Mouse (Mus musculus) kidney, adult 8-10 months (tissue): Measurements from ENCODE around the gene Agfg1.
"Not testable (repeated sequence)": the region's sequence is repeated elsewhere in the genome, so short reads cannot be mapped to it uniquely, and the experiment has no call there.

ENCODE experiments used
- DNase-seq, 2 experiments: peaks; one replicate each; pipeline ENCODE4 v3.0.0; 2022

Agfg1 gene

DNA sequence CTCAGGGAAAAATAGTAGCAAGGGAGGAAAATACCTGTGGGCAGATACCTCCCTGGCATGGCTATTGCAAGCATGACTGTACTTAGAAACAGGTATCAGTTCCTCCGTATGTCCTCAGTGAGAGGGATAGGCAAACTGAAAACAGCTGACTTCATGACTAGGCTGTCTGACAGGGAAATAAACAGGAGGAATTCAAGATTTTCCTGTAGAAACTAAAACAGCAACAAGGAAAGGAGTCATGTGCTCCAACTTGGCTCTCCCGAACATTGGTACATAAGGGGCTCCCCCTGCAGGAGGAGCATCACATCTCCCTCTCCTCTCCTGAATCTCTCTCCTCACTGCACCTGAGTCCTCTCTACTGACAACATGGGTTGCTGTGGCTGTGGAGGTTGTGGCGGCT lies 73.7 kb downstream of the Agfg1 start, which contains the start of gene A030005L19Rik:
A030005L19Rik (plus strand) TSS at position 301 of the 400 bp plus-strand sequence.
- DNase-seq: peak in 1 of 2 experiments; percentile 19

- DNase-seq: not testable (repeated sequence)
Measured at GRCm38 (mm10) chr1:82913434-82913833, 74.2 kb downstream of the Agfg1 start.

- DNase-seq: no peak
Measured at GRCm38 (mm10) chr1:82924650-82925049, 85.4 kb downstream of the Agfg1 start, which contains the start of gene A030014E15Rik. A030014E15Rik (plus strand) TSS chr1:82924917.

- not testable (repeated sequence) for DNase-seq
Measured at GRCm38 (mm10) chr1:82930558-82930957, 91.3 kb downstream of the Agfg1 start.

DNA sequence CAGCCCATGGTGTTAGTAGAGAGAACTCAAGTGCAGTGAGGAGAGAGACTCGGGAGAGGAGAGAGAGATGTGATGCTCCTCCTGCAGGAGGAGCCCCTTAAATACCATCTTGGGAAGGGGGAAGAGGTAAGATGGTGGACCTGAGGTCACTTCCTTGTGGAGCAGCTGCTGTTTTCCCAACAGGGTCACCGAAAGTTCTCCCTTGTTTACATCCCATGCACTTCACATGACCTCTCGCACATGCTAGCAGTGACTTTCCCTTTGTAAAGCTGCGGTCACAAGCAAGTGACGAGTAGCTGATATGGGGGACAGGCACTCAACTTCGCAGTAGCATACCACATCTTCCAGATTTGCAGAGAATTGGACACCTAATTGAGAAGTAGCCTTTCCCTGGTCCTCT lies 92.0 kb downstream of the Agfg1 start, which contains the start of gene Gm6217:
Gm6217 (minus strand) TSS at position 74 of the 400 bp plus-strand sequence.
- DNase-seq: not testable (repeated sequence)

DNA sequence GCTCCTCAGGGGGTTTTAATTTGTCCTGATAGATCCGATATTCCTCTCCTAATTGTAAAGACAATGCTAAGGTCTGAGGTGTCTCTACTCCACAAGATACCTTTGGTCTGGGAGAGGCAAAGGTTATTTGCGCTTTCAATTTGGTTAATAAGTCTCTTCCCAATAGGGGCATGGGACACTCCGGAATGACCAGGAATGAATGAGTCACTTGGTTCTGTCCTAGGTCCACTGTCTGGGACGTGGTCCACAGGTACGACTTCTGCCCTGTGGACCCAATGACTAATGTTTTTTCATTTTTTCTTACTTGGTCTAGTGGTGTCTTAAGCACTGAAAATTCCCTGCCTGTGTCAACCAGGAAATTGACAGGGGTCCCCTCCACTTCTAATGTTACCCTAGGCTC lies 99.4 kb downstream of the Agfg1 start:
- DNase-seq: peak; percentile 62 to 69

DNA sequence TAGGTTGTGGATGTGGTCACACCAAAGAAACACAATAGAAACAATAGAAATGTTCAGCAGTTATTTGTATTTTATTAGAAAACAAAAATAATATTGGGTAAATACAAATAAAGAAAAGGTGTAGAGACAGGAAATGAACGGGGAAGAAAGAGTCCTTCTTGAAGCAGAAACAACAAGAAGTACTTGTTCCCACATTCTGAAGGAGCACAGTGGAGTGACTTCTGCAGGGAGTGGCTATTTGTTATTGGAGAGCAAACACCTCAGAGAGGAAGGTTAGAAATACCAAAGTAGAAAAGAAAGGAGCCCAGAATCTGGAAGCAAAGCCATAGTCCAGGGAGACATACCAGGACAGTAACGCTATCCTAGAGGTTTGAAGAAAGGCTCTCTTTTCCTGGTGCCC lies 103.2 kb downstream of the Agfg1 start:
- DNase-seq: not testable (repeated sequence)

GRCm38 (mm10) chr1:82943295-82943694 lies 104.0 kb downstream of the Agfg1 start, which contains the start of gene A030003K21Rik:
A030003K21Rik (minus strand) TSS chr1:82943388.
- DNase-seq: not testable (repeated sequence)

DNA sequence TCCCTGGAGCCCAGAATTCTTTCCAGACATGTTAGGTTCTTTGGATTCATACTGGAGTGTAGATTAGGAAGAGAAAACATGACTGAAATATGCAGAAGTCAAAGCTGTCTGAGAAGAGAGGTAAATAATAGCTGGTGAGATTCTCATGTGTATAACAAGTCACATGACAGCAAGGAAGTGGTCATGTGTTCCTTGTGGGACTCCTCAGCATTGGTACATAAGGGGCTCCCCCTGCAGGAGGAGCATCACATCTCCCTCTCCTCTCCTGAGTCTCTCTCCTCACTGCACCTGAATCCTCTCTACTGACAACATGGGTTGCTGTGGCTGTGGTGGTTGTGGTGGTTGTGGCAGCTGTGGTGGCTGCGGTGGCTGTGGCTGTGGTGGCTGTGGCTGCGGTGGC lies 106.7 kb downstream of the Agfg1 start:
- DNase-seq: not testable (repeated sequence)

- no peak for DNase-seq
Measured at GRCm38 (mm10) chr1:82948601-82949000, 109.3 kb downstream of the Agfg1 start.
